Mouse (Mus musculus) stomach, postnatal 0 days (tissue): ENCODE results near the gene Sbk1.
"Not testable (repeated sequence)": the region's sequence is repeated elsewhere in the genome, so short reads cannot be mapped to it uniquely, and the experiment has no call there.

Source experiments
- CTCF ChIP-seq: IDR thresholded peaks from 2 replicates; pipeline ENCODE4 v1.5.1; 2016; ENCODE audit warnings: antibody characterized with exemption, low read depth, mild to moderate bottlenecking, moderate library complexity
- EP300 ChIP-seq: optimal IDR thresholded peaks from 2 replicates; pipeline ENCODE3; 2016; ENCODE audit warnings: antibody characterized with exemption

DNA sequence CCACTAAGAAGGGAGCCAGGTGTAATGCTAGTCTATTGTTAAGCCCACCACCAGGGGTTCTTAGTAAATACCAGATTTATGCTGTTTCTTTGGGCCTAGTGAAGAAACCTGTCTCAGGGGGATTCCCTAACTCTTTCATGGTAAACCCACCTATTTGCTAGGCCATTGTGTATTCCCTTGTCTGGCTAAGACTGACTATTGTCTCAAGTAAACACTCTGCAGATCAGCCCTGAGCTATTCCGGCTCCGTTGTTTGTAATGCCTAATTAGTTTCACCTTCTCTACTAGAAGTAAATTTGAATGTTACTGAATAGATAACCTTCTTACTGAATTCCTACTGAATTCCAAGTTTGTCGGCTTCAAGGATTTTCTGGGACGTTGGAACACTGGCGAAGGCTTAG is 29.4 kb downstream of the Sbk1 start:
- TF ChIP-seq CTCF, EP300: not testable (repeated sequence)
